Mouse (Mus musculus): ENCODE measurements around the gene Tbx6. TPM values are rescaled to one million over a fixed set of nuclear protein-coding genes. Genes with fewer than 3 reads are reported as not detected.

Tbx6 gene
- polyA plus RNA-seq (2012) = 0.23 and 0.55 TPM in 2 replicates

- no peak for TF ChIP-seq GATA1 (IDR thresholded peaks at IDR 0.05; ENCODE audit: low read length)
Observed at GRCm38 (mm10) chr7:126780971-126781635, at the start of gene Tbx6. Tbx6 (plus strand) TSS chr7:126781483.

- TF ChIP-seq GATA1 (IDR thresholded peaks at IDR 0.05; ENCODE audit: low read length) = no peak
Observed at GRCm38 (mm10) chr7:126736122-126736521, 45.2 kb upstream of the Tbx6 start.

DNA sequence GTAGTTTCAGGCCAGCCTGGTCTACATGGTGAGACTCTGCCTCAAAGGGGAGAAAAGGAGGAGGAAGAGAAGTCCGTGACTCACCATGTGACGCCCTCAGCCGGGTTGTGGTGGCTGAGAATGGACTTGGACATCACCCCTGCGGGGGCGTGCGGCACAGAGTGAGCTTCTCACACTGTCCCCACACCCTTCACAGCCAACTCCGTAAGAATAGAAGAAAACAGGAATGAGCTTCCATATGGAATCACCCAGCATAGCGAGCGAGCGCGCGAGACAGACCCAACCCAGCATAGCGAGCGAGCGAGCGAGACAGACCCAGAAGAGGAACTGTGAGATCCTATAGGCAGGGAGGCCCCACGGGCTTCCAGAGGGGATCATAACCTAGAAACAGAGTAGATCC is 41.7 kb upstream of the Tbx6 start:
- no peak for TF ChIP-seq GATA1 (IDR thresholded peaks at IDR 0.05; ENCODE audit: low read length)

GRCm38 (mm10) chr7:126740132-126740735 is 41.0 kb upstream of the Tbx6 start:
- no peak for TF ChIP-seq GATA1 (IDR thresholded peaks at IDR 0.05; ENCODE audit: low read length)

- no peak for TF ChIP-seq GATA1 (IDR thresholded peaks at IDR 0.05; ENCODE audit: low read length)
Observed at GRCm38 (mm10) chr7:126740977-126741376, 40.3 kb upstream of the Tbx6 start.

- TF ChIP-seq GATA1 (IDR thresholded peaks at IDR 0.05; ENCODE audit: low read length) = no peak
Observed at GRCm38 (mm10) chr7:126741452-126741851, 39.8 kb upstream of the Tbx6 start.

DNA sequence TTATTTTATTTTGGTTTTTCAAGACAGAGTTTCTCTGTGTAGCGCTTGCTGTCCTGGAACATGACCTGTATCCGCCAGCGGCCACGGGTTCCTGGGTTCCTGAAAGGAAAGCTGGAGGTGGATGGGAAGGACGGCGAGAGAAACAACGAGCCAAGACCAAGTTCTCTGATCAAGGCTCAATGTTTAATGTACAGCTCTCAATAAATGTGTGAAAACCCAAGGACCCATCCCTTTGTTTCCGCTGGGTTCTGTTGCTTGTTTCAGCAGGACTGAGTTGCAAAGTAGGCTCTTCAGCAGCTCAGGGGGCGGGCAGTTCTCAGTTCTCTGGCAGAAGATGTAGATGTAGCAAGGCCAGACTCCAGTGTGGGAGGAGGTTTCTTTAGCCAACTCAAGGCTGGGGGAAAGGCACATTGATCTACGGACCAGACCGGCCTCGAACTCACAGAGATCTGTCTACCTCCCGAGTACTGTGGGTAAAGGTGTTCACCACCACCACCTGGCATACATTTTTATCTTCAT is 39.3 kb upstream of the Tbx6 start:
- TF ChIP-seq GATA1 (IDR thresholded peaks at IDR 0.05; ENCODE audit: low read length) = no peak

DNA sequence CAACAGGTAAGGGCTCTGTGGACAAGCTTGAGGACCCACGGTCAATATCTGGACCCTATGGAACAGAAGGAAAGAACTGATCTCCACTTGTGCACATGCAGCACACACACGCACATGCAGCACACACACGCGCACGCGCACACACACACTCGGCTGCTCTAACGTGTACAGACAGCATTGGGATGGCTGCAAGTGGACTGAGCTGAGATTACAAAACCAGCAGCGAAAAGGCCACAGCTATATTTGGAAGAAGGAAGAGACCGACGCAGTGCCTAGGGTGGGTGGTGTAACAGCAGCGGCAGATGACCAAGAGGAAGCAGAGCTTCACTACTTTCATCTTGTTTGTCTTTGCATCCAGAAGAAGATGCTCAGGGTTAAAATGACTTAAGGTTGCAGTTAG is 35.2 kb upstream of the Tbx6 start:
- no peak for TF ChIP-seq GATA1 (IDR thresholded peaks at IDR 0.05; ENCODE audit: low read length)

DNA sequence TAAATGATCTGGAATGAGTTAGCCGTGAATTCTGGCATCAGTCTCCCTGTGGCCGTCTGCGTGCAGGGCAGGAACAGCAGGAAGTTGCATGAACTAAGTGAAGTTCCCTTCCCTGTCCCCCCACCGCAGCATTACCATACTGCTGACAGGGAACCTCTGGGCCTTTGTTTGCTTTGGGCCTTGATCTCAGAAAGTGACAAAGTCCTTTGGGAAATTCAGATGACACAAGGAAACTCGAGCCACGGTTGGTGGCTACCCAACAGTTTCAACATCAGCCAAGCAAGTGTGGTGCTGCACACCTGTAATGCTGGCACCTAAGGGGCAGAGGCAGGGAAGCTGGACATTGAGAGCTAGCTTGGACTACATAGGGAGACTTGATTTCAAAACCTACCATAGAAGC is 34.5 kb upstream of the Tbx6 start:
- TF ChIP-seq GATA1 (IDR thresholded peaks at IDR 0.05; ENCODE audit: low read length) = no peak

DNA sequence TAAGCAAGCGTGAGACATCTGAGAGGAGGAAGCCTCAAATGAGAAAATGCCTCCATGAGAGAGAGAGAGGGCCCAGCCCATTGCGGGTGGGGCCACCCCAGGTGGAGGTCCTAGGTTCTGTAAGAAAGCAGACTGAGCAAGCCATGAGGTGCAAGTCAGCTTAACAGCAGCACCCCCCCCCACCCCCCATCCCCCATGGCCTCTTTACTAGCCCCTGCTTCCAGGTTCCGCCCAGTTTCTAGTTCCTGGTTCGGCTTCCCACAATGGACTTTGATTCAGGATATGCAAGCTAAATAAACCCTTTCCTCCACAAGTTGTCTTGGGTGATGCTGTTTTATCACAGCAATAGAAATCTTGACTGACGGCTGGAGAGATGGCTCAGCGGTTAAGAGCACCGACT is 32.5 kb upstream of the Tbx6 start:
- no peak for TF ChIP-seq GATA1 (IDR thresholded peaks at IDR 0.05; ENCODE audit: low read length)

DNA sequence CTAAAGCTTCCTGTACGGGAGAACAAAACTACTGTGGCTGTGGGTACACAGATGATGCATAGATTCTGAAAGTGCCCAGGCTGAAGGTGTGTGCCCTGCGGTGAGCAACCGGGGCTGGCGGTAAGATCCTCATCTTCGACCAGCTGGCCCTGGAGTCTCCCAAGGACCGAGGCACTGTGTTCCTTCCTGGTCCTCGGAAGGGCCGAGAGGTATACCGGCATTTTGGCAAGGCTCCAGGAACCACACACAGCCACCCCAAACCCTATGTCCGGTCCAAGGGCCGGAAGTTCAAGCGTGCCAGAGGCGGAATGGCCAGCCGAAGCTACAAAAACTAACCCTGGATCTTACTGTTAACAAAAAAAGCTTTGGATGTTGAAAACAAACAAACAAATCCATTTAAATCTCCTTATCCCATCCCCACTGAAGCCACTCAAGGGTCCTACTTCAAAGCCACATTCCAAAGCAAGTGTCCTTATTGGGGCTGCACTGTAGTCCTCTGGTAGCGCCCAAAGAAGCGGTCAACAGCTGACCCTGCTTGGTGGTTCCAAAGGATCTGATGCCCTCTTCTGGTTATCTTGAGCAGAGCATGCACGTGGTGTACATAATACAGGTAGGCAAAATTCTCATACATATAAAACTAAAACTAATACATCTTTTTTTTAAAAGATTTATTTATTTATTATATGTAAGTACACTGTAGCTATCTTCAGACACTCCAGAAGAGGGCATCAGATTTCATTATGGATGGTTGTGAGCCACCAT is 31.5 kb upstream of the Tbx6 start:
- no peak for TF ChIP-seq GATA1 (IDR thresholded peaks at IDR 0.05; ENCODE audit: low read length)

- no peak for TF ChIP-seq GATA1 (IDR thresholded peaks at IDR 0.05; ENCODE audit: low read length)
Observed at GRCm38 (mm10) chr7:126754866-126755265, 26.4 kb upstream of the Tbx6 start.

DNA sequence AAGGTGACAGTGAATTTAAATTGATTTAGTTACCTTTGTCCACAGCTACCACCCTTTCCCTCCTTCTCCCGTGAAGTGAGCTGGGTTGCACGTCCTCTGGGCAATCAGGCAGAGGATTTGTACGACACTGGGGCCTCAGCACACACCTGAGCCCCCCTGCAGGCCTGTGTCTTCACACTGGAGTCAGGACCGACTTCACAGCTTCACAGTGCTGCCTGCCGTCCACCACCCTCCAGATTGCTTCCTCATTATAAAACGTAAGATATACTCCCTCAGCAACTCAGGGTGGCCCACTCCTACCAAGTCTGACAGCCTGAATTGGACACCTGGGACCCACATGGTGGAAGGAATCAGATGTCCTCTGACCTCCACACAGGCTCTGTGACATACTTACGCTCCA is 22.7 kb upstream of the Tbx6 start:
- no peak for TF ChIP-seq GATA1 (IDR thresholded peaks at IDR 0.05; ENCODE audit: low read length)

GRCm38 (mm10) chr7:126759050-126759671 is 22.1 kb upstream of the Tbx6 start, which contains the start of gene Mapk3:
Mapk3 (plus strand) TSS chr7:126759601.
- no peak for TF ChIP-seq GATA1 (IDR thresholded peaks at IDR 0.05; ENCODE audit: low read length)

- no peak for TF ChIP-seq GATA1 (IDR thresholded peaks at IDR 0.05; ENCODE audit: low read length)
Observed at GRCm38 (mm10) chr7:126759672-126760390, 21.5 kb upstream of the Tbx6 start.

Data from G1E-ER4 (cell line).